Mouse (Mus musculus) adrenal gland, postnatal 14 days (tissue): ENCODE results near the gene Ifrd2. TPM values are rescaled to one million over a fixed set of nuclear protein-coding genes. Genes with fewer than 3 reads are reported as not detected.
A peak's percentile ranks its signal among the peaks of the same experiment; 100 is the strongest.

Experiments
- DNase-seq: peaks from one replicate; pipeline ENCODE4 v3.0.0; 2021; ENCODE audit warnings: mixed read lengths
- long read RNA-seq, 2 experiments: library from polyadenylated mRNA; stranded (forward); transcript quantifications; one replicate each; pipeline ENCODE4 v2.0.0; 2021
- total RNA-seq: library from RNA; stranded (reverse); gene quantifications from 2 replicates; pipeline ENCODE4 v1.2.3, GENCODE M21; 2021

The Ifrd2 gene
- total RNA-seq: 42.1 and 43.1 TPM in 2 replicates
- long read RNA-seq, experiment 1, transcript Ifrd2-201 (12 exons, 2,056 nt): major isoform, 39 of 46 reads
- long read RNA-seq, experiment 1, partial matches to known transcripts: 2 of 46 reads
- long read RNA-seq, experiment 1, other reads (novel, unspliced or antisense): 4 of 46 reads
- long read RNA-seq, experiment 2, transcript Ifrd2-201 (12 exons, 2,056 nt): major isoform, 46 of 53 reads
- long read RNA-seq, experiment 2, partial matches to known transcripts: 2 of 53 reads
- long read RNA-seq, experiment 2, other reads (novel, unspliced or antisense): 4 of 53 reads

DNA sequence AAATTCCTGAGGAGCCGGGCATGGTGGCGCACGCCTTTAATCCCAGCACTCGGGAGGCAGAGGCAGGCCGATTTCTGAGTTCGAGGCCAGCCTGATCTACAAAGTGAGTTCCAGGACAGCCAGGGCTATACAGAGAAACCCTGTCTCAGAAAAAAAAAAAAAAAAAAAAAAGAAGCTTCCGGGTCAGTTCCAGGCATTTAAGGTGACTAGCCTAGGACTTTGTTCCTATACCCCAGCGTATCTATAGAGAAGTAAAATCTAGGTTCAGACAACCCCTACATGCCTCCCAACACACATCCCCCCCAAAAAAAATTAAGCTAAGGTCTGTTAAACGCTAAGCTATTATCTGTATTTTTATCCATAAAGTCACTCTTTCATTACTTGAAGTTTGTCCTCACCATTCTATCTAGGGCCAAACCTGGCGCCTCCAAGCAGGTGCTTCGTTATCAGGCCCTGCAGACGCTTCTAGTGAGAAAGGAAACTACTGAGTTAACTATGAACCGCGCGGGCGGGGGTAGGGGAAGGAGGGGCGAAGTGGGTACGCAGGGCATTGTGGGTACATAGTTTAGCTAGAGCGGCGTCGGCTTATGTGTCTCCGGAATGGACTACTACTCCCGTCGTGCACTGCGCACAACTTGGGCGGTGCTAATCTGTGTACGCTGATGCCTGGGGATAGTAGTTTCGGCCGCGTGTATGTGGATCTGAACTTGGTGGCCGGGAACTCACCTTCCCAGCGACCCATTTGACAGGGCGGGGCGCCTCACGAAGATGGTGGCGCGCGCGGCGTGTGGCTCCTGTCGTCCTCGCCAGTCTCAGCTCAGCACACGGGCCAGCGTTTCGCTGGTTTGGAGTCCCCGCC, at the start of gene Ifrd2:
Gene Ifrd2, plus strand, starts transcription at position 669 of the 859 bp plus-strand sequence.
- peak; percentile 98 for DNase-seq

DNA sequence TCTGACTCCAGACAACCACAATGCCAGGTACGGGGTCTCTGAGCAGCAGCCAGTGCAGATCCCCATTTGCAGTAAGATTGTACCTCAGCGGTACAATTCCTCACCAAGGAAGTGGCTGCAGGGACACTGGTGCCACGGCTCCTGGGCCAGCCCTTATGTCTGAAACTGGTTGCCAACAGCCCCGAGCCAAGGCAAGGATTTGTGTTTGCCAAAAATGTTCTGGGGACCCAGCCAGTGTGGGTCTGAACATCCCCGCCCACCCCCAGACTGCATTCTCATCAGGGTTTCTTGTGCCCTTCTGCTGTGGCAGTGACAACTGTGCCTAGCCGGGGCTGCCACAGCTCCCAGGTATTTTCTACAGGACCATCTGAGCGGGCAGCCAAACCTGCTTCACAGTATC, 49.2 kb upstream of the Ifrd2 start:
- no peak for DNase-seq

DNA sequence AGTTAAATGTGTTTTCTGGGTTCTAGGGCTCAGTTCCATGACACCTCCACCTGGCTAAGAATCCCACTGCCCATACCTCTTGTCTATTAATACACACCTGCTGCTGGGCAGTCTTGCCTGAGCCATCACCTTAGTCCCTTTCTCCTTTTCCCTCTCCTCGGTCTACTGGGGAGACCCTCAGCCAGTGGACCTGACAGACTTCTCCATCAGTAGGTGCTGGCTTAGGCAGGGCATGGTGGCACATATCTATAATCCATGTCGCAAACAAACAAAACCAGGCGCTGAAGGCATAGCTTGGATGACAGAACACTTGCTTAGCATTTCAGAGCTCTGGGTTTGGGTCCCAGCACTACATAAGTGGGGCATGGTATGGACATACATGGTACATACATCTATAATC, 48.7 kb upstream of the Ifrd2 start:
- DNase-seq: no peak

DNA sequence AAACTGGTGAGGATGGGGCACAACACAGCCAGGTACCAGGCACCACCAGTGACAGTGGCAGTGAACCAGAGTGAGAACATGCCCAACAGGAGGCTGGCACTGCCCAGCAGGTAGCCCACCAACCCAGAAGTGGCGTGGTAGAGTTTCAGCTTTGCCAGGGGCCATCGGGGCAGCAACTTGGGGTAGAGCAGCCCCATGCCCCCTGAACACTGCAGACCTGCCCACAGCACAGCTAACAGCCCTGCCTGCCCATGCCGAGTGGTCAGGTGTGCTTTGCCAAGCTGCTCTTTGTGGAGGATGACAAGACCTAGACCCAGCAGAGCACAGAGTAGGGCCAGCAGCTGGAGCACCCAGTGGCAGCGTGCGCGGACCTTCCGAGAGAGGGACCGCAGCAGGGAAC, 47.5 kb upstream of the Ifrd2 start:
- DNase-seq: no peak

- DNase-seq: peak; percentile 41
Observed at GRCm38 (mm10) chr9:107540420-107540819, 47.0 kb upstream of the Ifrd2 start.

- DNase-seq: no peak
Observed at GRCm38 (mm10) chr9:107541005-107541404, 46.4 kb upstream of the Ifrd2 start.

DNA sequence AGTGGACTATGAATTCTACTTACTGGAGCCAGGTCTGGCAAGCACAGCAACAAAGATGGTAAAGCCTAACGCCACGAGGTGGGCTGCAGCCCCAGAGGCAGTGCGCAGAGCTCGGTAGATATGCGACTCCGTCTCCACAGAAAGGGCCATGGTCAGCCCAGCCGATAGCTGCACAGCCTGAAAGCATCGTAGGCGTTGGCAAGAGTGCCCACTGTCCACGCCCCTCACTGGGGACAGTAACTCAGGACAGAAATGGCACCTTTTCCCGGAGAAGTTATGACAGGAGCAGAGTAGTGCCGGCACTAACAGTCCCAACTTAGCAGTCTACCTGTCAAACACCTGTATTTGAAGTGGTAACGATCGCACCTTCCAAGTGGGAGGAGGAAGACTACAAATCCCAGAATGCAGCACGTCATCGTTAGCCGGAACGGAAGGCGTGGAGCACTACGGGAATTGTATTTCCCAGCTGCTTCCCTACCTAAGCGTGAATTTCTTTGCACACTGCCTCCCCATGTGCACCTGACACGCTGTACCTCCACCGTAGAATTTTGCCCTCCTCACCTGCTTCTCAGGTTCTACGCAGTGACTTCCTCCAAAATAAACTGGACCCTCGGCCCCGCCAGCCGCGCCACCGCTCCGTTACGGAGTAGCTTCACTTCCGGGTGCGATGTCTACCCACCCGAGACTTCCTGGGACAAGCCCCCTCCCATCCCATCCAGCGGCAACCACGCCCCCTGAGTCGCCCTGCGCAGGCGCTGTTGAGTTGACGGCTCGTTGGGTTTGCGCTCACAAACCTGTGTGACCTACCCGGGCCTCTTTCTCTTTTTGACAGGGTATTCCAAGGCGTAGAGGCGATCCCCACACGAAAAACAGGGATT, 45.7 kb upstream of the Ifrd2 start, which contains the start of the genes Cyb561d2 and Nprl2:
Gene Cyb561d2, minus strand, starts transcription at position 720 of the 878 bp plus-strand sequence.
Gene Nprl2, plus strand, starts transcription at position 753 of the 878 bp plus-strand sequence.
- peak; percentile 97 for DNase-seq

DNA sequence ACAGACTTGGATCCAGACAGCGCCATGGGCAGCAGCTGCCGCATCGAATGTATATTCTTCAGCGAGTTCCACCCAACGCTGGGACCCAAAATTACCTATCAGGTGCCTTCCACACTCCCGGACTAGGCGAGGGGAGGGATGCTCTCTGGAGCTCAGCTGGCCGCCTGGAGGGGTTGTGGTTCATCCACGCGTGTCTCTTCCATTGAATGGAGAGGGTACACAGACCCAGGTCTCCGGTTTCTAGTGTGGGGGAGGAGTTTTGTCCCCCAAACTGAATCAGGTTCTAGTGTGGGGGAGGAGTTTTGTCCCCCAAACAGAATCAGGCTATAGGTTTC, 45.1 kb upstream of the Ifrd2 start:
- no peak for DNase-seq

- DNase-seq: no peak
Observed at GRCm38 (mm10) chr9:107542721-107543120, 44.7 kb upstream of the Ifrd2 start.

GRCm38 (mm10) chr9:107543299-107543698, 44.1 kb upstream of the Ifrd2 start:
- DNase-seq: no peak

GRCm38 (mm10) chr9:107544196-107544700, 43.2 kb upstream of the Ifrd2 start:
- no peak for DNase-seq

DNA sequence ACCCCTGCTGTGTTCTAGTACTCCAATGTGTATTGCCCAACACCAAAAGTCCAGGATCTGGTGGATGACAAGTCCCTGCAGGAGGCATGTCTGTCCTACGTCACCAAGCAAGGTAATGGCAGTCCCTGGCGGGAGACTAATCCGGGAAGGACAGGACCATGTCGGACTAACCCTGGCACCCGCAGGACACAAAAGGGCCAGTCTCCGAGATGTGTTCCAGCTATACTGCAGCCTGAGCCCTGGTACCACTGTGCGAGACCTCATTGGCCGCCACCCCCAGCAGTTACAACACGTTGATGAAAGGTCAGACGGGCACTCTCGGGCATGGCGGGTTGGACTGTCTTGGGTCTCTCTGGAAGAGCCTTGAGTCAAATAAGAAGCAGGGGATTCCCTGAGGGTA, 42.7 kb upstream of the Ifrd2 start:
- DNase-seq: no peak

- peak; percentile 7 for DNase-seq
Observed at GRCm38 (mm10) chr9:107545199-107545598, 42.2 kb upstream of the Ifrd2 start.

DNA sequence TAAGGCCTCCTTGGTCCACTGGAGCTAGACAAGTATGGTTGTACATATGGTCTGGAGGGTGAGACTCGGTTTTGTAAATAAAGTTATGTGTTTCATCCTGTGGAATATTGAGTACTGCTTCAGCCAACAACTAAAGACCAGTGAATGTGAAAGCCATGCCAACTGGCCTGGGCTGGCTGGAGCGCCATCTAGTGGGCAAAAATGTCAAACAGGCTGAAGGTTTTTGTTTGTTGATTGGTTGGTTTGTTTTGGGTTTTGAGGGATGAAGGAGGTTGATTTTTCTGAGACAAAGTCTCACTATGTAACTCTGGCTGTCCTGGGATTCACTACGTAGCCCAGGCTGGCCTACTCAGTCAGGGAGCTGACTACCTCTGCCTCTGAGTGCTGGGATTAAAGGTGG, 41.8 kb upstream of the Ifrd2 start:
- peak; percentile 86 for DNase-seq

DNA sequence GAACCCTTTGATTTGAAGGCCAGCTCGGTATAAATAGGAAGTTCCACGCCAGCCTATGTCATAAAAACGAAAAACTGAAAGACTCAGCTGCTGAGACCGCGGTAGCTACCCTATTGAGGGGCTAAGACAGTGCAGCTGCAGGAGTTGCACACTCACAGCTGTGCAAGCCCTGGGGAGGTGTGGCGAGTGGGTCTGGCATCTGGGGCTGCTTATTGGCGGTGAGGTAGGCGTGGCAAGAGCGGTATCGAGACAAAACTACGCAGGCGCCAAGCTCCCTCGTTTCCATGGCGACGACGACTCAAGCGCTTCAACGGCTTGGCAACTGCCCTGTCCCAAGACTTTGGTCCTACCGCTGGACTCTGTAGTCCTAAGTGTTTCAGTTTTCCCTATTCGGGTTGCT, 40.4 kb upstream of the Ifrd2 start, which contains the start of gene Zmynd10:
Gene Zmynd10, plus strand, starts transcription at position 273 of the 400 bp plus-strand sequence.
- peak; percentile 96 for DNase-seq

DNA sequence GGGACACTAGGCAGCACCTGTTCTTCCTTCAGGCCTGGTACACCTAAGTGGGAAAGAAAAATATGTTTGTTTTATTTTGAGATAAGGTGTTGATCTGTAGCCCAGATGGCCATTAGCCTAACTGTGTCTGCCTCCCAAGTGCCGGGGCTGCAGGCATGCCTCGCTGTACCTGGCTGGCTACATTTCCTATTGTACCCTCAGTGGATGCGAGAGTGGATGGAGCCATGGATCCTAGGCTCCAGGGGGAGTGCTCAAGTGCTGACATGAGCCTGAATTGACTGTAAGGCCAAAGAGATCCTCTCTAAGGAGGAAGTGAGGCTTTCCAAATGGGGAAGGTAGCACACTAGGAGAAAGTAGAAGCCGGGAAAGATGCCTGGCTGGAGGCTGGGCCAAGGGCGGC, 39.5 kb upstream of the Ifrd2 start:
- no peak for DNase-seq

DNA sequence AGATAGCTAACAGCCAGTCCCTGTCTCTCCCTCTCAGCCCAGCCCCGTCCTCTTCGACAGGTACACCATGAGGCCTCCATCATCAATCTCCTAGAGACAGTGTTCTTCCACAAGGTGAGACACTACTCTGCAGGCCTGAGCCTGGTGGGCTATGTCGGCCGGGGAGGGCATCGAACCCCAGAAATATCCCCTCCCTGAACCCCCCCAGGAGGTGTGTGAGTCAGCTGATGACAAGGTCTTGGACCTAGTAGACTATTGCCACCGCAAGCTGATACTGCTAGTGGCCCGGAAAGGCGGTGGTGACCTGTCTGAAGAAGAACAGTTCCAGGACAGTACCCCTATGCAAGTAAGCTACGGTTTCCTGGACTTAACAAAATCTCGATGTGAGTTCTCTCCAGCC, 38.6 kb upstream of the Ifrd2 start:
- DNase-seq: no peak

- no peak for DNase-seq
Observed at GRCm38 (mm10) chr9:107549297-107550074, 38.0 kb upstream of the Ifrd2 start.

- no peak for DNase-seq
Observed at GRCm38 (mm10) chr9:107550491-107551116, 36.8 kb upstream of the Ifrd2 start.

DNA sequence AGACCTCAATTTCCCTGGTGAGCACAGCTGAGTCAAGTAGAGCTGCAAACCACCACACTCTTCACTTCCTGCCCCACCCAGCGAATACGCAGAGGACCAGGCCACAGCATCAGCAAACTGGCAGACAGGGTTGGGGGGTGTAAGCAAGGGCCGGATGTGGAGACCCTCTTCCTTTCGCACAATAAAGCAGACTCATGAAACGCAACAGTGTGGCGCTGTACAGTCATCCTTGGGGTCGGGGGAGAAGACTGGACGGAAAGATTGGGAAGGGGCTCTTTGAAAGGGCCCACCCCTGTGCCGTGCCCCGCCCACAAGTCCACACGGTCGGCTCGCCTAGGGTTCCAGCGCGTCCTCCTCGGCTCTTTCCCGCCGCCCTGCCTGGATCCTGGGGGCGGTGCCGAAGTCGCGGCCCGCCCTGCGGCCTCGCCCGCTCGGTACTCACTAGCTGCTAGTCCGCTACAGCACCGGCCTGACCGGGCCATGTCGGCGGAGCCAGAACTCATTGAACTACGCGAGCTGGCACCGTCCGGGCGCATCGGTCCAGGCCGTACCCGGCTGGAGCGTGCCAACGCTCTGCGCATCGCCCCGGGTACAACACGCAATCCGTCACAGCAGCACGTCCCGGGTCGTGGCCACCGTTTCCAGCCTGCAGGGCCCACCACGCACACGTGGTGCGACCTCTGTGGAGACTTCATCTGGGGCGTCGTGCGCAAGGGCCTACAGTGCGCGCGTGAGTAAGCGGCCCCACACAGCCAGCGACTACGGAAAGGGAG, 36.1 kb upstream of the Ifrd2 start, which contains the start of gene Rassf1:
Gene Rassf1, plus strand, starts transcription at position 439 of the 773 bp plus-strand sequence.
- DNase-seq: peak; percentile 80
